Mouse (Mus musculus) neural tube, embryonic 14.5 days (tissue): ENCODE measurements around the gene Haus2. TPM values are rescaled to one million over a fixed set of nuclear protein-coding genes. Genes with fewer than 3 reads are reported as not detected.

Experiments
- ATAC-seq: fragments of 200-750 bp; cut with Nextera tagmentation; 2 replicates; pipeline ENCODE4 v1.8.0; 2017; ENCODE audit warnings: low read depth, mild to moderate bottlenecking, moderate TSS enrichment, moderate library complexity
- H3K27ac ChIP-seq: fragments of 300-500 bp; sonication (generic); 2 replicates; pipeline ENCODE4 v1.5.1; 2014; ENCODE audit warnings: low read depth, mild to moderate bottlenecking, control low read depth, low read length, moderate library complexity, mixed read lengths
- H3K27me3 ChIP-seq: fragments of 300-500 bp; sonication (generic); 2 replicates; pipeline ENCODE4 v1.6.1; 2014; ENCODE audit warnings: low read length; ENCODE audit not compliant: control insufficient read depth, insufficient read depth
- H3K36me3 ChIP-seq: fragments of 300-500 bp; sonication (generic); 2 replicates; pipeline ENCODE4 v1.6.1; 2014; ENCODE audit warnings: low read length, mixed read lengths; ENCODE audit not compliant: control insufficient read depth, insufficient read depth
- H3K4me1 ChIP-seq: fragments of 300-500 bp; sonication (generic); 2 replicates; pipeline ENCODE4 v1.6.1; 2014; ENCODE audit warnings: low read length; ENCODE audit not compliant: control insufficient read depth, insufficient read depth
- H3K4me2 ChIP-seq: fragments of 300-500 bp; sonication (generic); 2 replicates; pipeline ENCODE4 v1.6.1; 2014; ENCODE audit warnings: mild to moderate bottlenecking, low read depth, low read length, control low read depth
- H3K4me3 ChIP-seq: fragments of 300-500 bp; sonication (generic); 2 replicates; pipeline ENCODE4 v1.5.1; 2014; ENCODE audit warnings: low read depth, low read length, control low read depth, mixed read lengths
- H3K9ac ChIP-seq: fragments of 300-500 bp; sonication (generic); replicated peaks from 2 replicates; pipeline ENCODE4 v1.6.1; 2014; ENCODE audit warnings: low read depth, mild to moderate bottlenecking, control low read depth, low read length, mixed read lengths
- H3K9me3 ChIP-seq: fragments of 300-500 bp; sonication (generic); 2 replicates; pipeline ENCODE4 v1.6.1; 2016; ENCODE audit warnings: low read length; ENCODE audit not compliant: control insufficient read depth
- WGBS: fragments of 180-500 bp; shearing (Covaris S2); extraction: QIAGEN DNeasy Blood & Tissue Kit; methylation state at CpG from one replicate; pipeline ENCODE4 v1.1.7; 2014; 5-methylcytosine and 5-hydroxymethylcytosine counted together
- polyA plus RNA-seq: library from polyadenylated mRNA; unstranded; fragments of >200 nt; fragmentation: Nextera tagmentation; extraction: Ambion mirVana; gene quantifications from 2 replicates; pipeline ENCODE4 v1.2.1, GENCODE M21; 2014

Gene Haus2
- polyA plus RNA-seq, 1 experiment from 2014 or later, result 29.8 TPM

DNA sequence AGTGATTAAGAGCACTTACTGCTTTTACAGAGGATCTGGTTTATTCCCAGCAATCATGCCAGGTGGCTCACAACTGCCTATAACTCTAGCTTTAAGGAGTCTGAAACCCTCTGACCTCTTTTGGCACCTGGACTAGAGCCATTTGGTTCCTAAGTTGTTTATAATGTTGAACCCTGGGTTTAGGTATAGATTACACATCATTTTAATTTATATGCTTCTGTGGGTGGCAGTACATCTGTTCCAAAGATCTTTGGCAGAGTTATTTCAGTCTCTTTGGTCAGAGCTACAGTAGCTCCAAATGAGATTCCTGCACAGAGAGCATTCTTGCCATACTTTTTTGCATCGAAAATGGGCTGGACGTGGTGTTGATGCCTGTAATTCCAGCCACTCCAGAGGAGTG is 11.4 kb upstream of the Haus2 start:
- no peak overlapping the region for H3K4me2 ChIP-seq
- H3K27ac ChIP-seq, result no peak overlapping the region
- H3K36me3 ChIP-seq, result peaks cover 15% of the 10 kb centered on the region
- H3K27me3 ChIP-seq, result no peaks in the 10 kb centered on the region
- H3K4me3 ChIP-seq, result no peak overlapping the region
- H3K9ac ChIP-seq, result no peak overlapping the region
- no peaks in the 10 kb centered on the region for H3K4me1 ChIP-seq
- no peaks in the 10 kb centered on the region for H3K9me3 ChIP-seq
- no peak for ATAC-seq
- 91% methylated on average over 2 of the region's 2 CpGs for WGBS

DNA sequence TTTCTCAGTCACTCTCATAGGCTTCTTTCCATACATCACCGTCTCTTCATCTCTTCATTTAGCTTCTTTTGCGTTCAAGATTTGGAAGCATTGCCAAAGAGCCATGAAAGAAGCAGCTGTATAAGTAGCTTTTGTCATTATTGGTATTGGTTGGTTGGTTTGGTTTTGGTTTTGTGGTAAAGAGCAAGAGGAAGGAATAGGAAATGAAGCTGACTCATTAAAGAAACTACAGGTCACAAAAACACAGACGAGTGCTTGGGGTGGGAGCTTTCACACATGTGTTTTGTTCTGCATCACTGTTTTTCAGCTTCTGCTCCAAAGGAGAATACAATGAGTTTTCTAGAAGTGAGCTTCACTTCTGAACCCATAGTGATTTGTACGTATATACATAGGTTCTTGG is 9.7 kb upstream of the Haus2 start:
- no peak for ATAC-seq
- Histone ChIP-seq H3K4me2 (no peak overlapping the region), H3K4me3 (no peak overlapping the region), H3K27me3 (no peaks in the 10 kb centered on the region), H3K9me3 (no peaks in the 10 kb centered on the region), H3K9ac (no peak overlapping the region), H3K4me1 (no peaks in the 10 kb centered on the region), H3K27ac (no peak overlapping the region), H3K36me3 (peaks cover 20% of the 10 kb centered on the region)
- 91% methylated on average over 4 of the region's 4 CpGs for WGBS

DNA sequence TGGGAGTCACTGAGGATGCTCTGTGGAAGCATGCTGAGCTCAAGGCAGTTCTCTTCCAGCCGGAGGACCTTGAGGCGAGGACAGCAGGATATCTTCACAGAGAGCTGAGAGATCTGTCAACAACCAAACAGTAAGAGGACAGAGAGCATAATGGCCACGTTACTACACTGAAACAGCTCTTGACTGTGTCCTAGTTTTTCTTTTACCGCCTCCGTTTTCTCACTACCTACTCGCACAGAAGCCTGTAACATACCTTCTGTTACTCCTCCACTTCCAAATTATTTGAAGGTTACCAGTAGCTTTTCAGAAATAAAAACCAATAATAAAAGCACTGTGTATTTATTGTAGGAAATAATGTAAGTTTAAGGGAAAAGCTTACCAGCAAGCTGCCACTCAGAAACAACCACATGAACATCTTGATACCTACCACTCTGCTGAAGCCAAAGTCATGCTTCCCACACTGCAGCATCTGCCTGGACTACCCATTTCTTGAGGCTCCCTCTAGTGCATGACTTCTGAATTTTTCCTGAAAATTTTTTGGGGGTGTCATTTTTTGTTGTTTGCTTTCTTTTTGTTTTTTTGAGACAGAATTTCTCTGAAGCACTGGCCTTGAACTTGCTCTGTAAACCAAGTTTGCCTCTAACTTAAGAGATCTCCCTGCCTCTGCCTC is 3.0 kb upstream of the Haus2 start:
- ATAC-seq, result no peak
- H3K9me3 ChIP-seq, result no peaks in the 10 kb centered on the region
- no peaks in the 10 kb centered on the region for H3K27me3 ChIP-seq
- no peak overlapping the region for H3K9ac ChIP-seq
- H3K36me3 ChIP-seq, result peaks cover 7% of the 10 kb centered on the region
- WGBS, result 92% methylated on average over 6 of the region's 6 CpGs
- no peak overlapping the region for H3K4me2 ChIP-seq
- no peak overlapping the region for H3K27ac ChIP-seq
- H3K4me1 ChIP-seq, result peaks cover 16% of the 10 kb centered on the region
- H3K4me3 ChIP-seq, result no peak overlapping the region

DNA sequence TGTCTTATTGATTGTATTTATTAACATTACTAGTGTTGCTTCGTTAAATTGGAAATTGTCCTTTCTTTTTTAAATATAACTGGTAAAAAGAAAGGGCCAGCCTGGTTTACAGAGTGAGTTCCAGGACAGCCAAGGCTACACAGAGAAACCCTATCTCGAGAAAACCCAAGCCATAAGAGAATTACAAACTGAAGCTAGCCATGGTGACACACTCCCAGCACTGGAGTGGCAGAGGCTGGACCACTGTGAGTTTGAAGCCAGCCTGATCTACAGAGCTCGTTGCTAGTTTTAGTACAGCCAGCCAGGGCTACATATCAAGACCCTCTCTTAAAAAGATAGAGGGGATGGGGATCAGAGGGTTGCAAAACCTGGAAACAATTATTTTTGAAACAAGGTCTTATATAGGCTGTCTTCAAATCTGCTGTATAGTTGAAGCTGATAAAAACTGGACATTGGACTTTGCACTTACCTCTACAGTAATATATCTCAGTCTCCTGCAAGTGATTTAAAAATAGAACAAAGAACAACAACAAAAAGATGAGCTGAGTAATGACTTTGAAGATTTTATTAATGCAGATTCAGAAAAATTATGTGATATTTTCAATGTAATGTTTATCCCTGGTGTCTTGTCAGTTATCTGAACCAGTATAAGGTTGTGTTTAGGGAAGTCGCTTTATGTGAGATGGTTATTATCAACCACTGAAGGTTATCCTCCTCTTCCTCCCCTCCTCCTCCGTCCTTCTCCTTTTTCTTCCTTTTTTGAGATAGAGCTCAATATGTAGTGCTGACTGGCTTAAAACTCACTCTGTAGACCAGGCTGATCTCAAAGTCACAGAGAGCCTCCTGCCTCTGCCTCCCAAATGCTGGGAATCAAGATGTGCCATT is 7.3 kb downstream of the Haus2 start:
- Histone ChIP-seq H3K4me2 (no peak overlapping the region), H3K4me3 (no peak overlapping the region), H3K4me1 (no peaks in the 10 kb centered on the region), H3K36me3 (peaks cover 8% of the 10 kb centered on the region), H3K27me3 (no peaks in the 10 kb centered on the region), H3K9ac (no peak overlapping the region), H3K9me3 (no peaks in the 10 kb centered on the region), H3K27ac (no peak overlapping the region)
- no peak for ATAC-seq
- 94% methylated on average over 5 of the region's 5 CpGs for WGBS

DNA sequence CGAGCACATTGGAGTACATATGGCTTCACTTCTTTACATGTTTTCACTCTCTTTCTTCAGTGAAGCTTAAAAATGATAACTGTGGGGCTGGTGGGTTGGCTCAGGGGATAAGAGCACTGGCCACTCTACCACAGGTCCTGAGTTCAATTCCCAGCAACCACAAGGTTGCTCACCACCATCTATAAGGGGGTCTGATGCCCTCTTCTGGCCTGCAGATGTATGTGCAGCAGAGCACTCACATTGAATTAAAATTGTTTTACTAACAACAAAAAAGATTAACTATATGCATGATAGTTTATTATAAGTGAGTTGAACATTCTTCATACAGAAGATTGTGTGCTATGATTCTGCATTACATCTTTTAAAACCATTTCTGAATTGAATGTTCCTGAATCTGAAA is 10.4 kb downstream of the Haus2 start:
- H3K9me3 ChIP-seq, result no peaks in the 10 kb centered on the region
- H3K27ac ChIP-seq, result no peak overlapping the region
- ATAC-seq, result no peak
- no peak overlapping the region for H3K4me2 ChIP-seq
- H3K27me3 ChIP-seq, result no peaks in the 10 kb centered on the region
- peaks cover 8% of the 10 kb centered on the region for H3K36me3 ChIP-seq
- 100% methylated on average over 1 of the region's 1 CpGs for WGBS
- H3K4me3 ChIP-seq, result no peak overlapping the region
- H3K9ac ChIP-seq, result no peak overlapping the region
- no peaks in the 10 kb centered on the region for H3K4me1 ChIP-seq

DNA sequence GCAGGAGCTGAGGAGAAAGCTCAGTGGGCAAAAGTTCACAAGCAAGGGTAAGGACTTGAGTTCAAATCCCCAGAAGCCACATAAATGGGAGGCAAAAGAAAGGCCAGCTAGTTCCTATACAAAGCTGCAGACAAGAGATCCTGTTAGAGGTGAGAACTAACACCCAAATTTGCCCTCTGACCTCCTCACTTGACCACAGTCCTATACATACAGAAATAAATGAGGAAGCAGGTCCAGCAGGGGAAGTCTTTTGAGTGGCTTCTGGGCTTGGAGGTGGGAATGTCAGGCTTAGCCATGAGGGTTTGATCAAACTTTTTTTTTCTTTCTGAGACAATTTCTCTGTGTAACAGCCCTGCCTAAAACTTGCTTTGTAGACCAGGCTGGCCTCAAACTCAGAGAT is 13.7 kb downstream of the Haus2 start:
- H3K27me3 ChIP-seq, result no peaks in the 10 kb centered on the region
- no peaks in the 10 kb centered on the region for H3K9me3 ChIP-seq
- H3K4me2 ChIP-seq, result no peak overlapping the region
- no peak overlapping the region for H3K9ac ChIP-seq
- no peak overlapping the region for H3K27ac ChIP-seq
- H3K4me1 ChIP-seq, result no peaks in the 10 kb centered on the region
- H3K4me3 ChIP-seq, result no peak overlapping the region
- ATAC-seq, result no peak
- H3K36me3 ChIP-seq, result peaks cover 8% of the 10 kb centered on the region

DNA sequence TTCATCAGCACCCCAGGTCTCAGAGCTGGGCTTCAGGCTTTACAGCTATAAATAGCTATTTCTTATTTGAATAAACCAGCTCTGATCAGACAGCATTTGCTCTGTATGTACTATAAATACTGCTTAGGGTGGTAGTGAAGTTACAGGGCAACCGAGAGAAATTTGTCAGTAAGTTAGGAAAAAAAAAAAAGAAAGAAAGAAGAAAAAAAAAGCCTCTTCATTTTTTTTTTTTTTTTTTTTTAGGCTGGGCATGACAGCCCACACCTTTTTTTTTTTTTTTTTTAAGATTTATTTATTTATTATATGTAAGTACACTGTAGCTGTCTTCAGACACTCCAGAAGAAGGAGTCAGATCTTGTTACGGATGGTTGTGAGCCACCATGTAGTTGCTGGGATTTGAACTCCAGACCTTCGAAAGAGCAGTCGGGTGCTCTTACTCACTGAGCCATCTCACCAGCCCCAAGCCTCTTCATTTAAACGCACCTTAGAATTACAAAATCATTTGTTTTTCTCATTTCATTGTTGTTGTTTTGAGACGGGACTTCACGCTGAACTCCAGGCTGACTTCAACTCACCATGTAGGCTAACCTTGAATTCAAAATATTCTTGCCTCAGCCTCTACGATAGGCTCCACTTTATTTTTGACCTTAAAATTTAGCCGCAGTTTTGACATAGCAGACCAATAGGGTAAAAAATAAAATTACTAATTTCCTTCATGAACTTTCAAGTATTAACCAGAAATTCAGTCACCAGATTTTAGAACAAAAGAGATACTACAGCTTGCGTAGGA is 19.1 kb downstream of the Haus2 start:
- peak; percentile 29 for ATAC-seq
- peak overlapping the region; percentile 42; the same call in 1 of the 2 replicates for H3K9ac ChIP-seq
- no peaks in the 10 kb centered on the region for H3K9me3 ChIP-seq
- H3K4me1 ChIP-seq, result peaks cover 7% of the 10 kb centered on the region; the same call in 1 of the 2 replicates
- H3K4me2 ChIP-seq, result peak overlapping the region; percentile 46
- no peaks in the 10 kb centered on the region for H3K27me3 ChIP-seq
- WGBS, result 31% methylated on average over 9 of the region's 10 CpGs
- H3K27ac ChIP-seq, result peak overlapping the region; percentile 77; the same call in 1 of the 2 replicates
- H3K36me3 ChIP-seq, result no peaks in the 10 kb centered on the region
- H3K4me3 ChIP-seq, result peak overlapping the region; percentile 45

DNA sequence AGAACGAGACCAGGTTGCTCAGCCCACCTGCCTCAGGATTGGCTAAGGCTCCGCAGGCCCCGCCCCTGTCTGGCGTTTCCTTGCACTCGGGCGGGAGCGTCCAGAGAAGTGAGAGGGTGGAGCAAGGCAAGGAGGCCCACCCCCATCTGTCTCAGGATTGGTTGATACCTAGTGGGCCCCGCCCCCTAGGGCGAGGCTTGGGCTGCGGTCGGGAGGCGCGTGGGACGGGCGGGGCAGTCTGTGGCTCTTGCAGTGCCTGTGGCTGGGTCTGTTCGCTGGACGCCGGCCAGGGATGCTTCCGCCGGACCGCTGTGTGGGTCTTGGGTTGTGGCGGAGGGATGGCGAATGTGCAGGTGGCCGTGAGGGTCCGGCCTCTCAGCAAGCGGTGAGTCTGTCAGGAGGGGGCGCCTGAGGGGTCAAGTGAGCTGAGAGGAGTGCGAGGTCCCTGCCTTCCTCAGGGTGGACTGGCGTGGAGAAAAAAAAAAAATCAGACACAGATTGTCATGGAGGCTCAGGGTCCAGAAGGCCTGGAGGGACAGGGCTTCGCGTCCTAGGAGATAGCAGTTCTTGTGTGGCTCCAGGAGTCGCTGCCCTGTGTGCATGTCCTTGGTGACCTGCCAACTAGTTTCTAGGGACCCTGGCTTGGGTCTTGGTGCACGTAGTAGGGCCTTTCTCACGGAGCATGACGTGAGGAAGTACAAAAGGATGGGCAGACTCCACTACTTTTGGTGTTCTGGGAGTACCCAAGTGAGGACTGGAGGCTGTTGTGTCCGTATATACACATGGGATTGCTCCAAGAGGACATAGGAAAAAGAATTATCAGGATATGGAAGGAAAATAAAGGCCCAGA is 19.9 kb downstream of the Haus2 start, which contains the start of gene Stard9:
Gene Stard9, plus strand, starts transcription at position 236 of the 850 bp plus-strand sequence.
- H3K36me3 ChIP-seq, result no peaks in the 10 kb centered on the region
- H3K27me3 ChIP-seq, result no peaks in the 10 kb centered on the region
- ATAC-seq, result peak; percentile 100
- H3K27ac ChIP-seq, result peak within 1 kb of the TSS; percentile 77; the same call in 1 of the 2 replicates
- H3K4me1 ChIP-seq, result peaks cover 7% of the 10 kb centered on the region; the same call in 1 of the 2 replicates
- H3K9me3 ChIP-seq, result no peaks in the 10 kb centered on the region
- peak within 1 kb of the TSS; percentile 45 for H3K4me3 ChIP-seq
- H3K9ac ChIP-seq, result peak within 1 kb of the TSS; percentile 53
- H3K4me2 ChIP-seq, result peak within 1 kb of the TSS; percentile 53
- WGBS, result 1% methylated on average over 36 of the region's 36 CpGs
